Mouse (Mus musculus) R1 (cell line): ENCODE results near the gene Rnasek.

Experiments
- DNase-seq: peaks from one replicate; pipeline ENCODE4 v3.0.0-alpha.2; 2018; ENCODE audit warnings: low read depth, low spot score

Rnasek gene

GRCm38 (mm10) chr11:70218039-70218438 lies 21.6 kb downstream of the Rnasek start:
- DNase-seq: no peak

- DNase-seq: no peak
Measured at GRCm38 (mm10) chr11:70216103-70216502, 23.5 kb downstream of the Rnasek start.

GRCm38 (mm10) chr11:70215301-70215700 lies 24.3 kb downstream of the Rnasek start:
- no peak for DNase-seq

GRCm38 (mm10) chr11:70214856-70215209 lies 24.8 kb downstream of the Rnasek start:
- peak; percentile 25 for DNase-seq

GRCm38 (mm10) chr11:70214191-70214855 lies 25.3 kb downstream of the Rnasek start:
- DNase-seq: peak; percentile 29

- no peak for DNase-seq
Measured at GRCm38 (mm10) chr11:70213736-70214135, 25.9 kb downstream of the Rnasek start.

- peak; percentile 46 for DNase-seq
Measured at GRCm38 (mm10) chr11:70212896-70213295, 26.7 kb downstream of the Rnasek start.

- DNase-seq: no peak
Measured at GRCm38 (mm10) chr11:70212423-70212822, 27.2 kb downstream of the Rnasek start, which contains the start of gene Slc16a11. Gene Slc16a11, plus strand, starts transcription at chr11:70212752.

GRCm38 (mm10) chr11:70211972-70212371 lies 27.7 kb downstream of the Rnasek start:
- no peak for DNase-seq

GRCm38 (mm10) chr11:70210681-70211080 lies 29.0 kb downstream of the Rnasek start:
- DNase-seq: peak; percentile 26

- no peak for DNase-seq
Measured at GRCm38 (mm10) chr11:70208778-70209388, 30.8 kb downstream of the Rnasek start.

- no peak for DNase-seq
Measured at GRCm38 (mm10) chr11:70207283-70207682, 32.4 kb downstream of the Rnasek start.

- DNase-seq: no peak
Measured at GRCm38 (mm10) chr11:70206801-70207200, 32.8 kb downstream of the Rnasek start.

- DNase-seq: peak; percentile 75
Measured at GRCm38 (mm10) chr11:70201691-70202090, 38.0 kb downstream of the Rnasek start.

GRCm38 (mm10) chr11:70200036-70200608 lies 39.5 kb downstream of the Rnasek start:
- DNase-seq: no peak

- DNase-seq: no peak
Measured at GRCm38 (mm10) chr11:70199107-70199506, 40.5 kb downstream of the Rnasek start.

- DNase-seq: no peak
Measured at GRCm38 (mm10) chr11:70198332-70198731, 41.3 kb downstream of the Rnasek start.

GRCm38 (mm10) chr11:70193354-70194285 lies 46.0 kb downstream of the Rnasek start:
- no peak for DNase-seq

GRCm38 (mm10) chr11:70192157-70192556 lies 47.5 kb downstream of the Rnasek start:
- DNase-seq: no peak

GRCm38 (mm10) chr11:70191188-70191587 lies 48.5 kb downstream of the Rnasek start:
- no peak for DNase-seq

GRCm38 (mm10) chr11:70189319-70190134 lies 50.1 kb downstream of the Rnasek start:
- peak; percentile 51 for DNase-seq
